ENCODE assay signal across 32 mouse cellular contexts in the genomic region with DNA sequence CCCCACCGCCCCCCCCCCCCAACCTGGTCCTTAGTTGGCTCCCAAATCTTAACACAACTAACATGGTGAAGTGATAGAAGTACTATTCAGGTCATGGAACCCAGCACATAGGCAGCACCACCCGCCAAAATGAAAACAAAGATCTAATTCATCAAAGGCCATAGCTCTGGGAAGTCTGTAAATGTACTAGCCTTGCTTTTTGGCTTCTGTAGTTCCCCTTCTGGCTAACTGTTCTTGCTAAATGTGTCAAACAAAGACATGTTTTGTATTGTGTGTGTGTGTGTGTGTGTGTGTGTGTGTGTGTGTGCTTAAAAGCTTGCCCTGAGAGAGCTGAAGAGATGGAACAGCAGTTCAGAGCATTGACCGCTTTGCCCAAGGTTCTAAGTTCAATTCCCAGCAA. TPM values are rescaled to one million over a fixed set of nuclear protein-coding genes. Genes with fewer than 3 reads are reported as not detected.
DNase-seq lines count a peak whose midpoint lies in the region; ATAC-seq and TF ChIP-seq lines count a peak whose summit lies in the region.
"Had no signal": no experiment of that assay in that cellular context is flagged by ENCODE, and none has a peak within 500 bp of the region (broad histone marks: within the 10 kb centered on the region; RNA-seq: fewer than 3 reads in every experiment).

No protein-coding gene starts in this region.

- no peaks in the 10 kb centered on the region for H3K9me3 ChIP-seq in intestine, embryonic 14.5 days (ENCODE audit: control insufficient read depth, low read length)
- no peaks in the 10 kb centered on the region for H3K9me3 ChIP-seq in intestine, postnatal 0 days (ENCODE audit: control insufficient read depth)
- no peaks in the 10 kb centered on the region for H3K9me3 ChIP-seq in neural tube, embryonic 13.5 days
- H3K9me3 ChIP-seq in hindbrain, embryonic 14.5 days (ENCODE audit: control insufficient read depth, low read length) = no peaks in the 10 kb centered on the region
- H3K9me3 ChIP-seq: embryonic facial prominence, embryonic 15.5 days; forebrain, embryonic 12.5 days; heart, embryonic 12.5 days; hindbrain, embryonic 15.5 days; limb, embryonic 13.5 days; liver, embryonic 12.5 days; megakaryocyte, embryonic 14.5 days had no signal

- TF ChIP-seq CTCF in intestine, postnatal 0 days (IDR thresholded peaks at IDR 0.05; ENCODE audit: low read depth) = no peak

- peaks cover 10% of the 10 kb centered on the region for H3K36me3 ChIP-seq in intestine, embryonic 14.5 days (ENCODE audit: control insufficient read depth, insufficient read depth, low read length)
- H3K36me3 ChIP-seq in intestine, postnatal 0 days (ENCODE audit: control insufficient read depth, insufficient read depth) = no peaks in the 10 kb centered on the region
- peaks cover 11% of the 10 kb centered on the region for H3K36me3 ChIP-seq in neural tube, embryonic 13.5 days
- peaks cover 5% of the 10 kb centered on the region for H3K36me3 ChIP-seq in hindbrain, embryonic 14.5 days (replicated peaks; ENCODE audit: control insufficient read depth, insufficient read depth)

- H3K4me3 ChIP-seq in intestine, embryonic 14.5 days (ENCODE audit: low read depth, low read length) = no peak overlapping the region
- H3K4me3 ChIP-seq in intestine, postnatal 0 days (ENCODE audit: low read depth, low read length) = no peak overlapping the region
- H3K4me3 ChIP-seq in neural tube, embryonic 13.5 days = no peak overlapping the region
- H3K4me3 ChIP-seq in hindbrain, embryonic 14.5 days (replicated peaks; ENCODE audit: low read length) = no peak overlapping the region
- H3K4me3 ChIP-seq: embryonic facial prominence, embryonic 15.5 days; forebrain, embryonic 12.5 days; heart, embryonic 12.5 days; hindbrain, embryonic 15.5 days; limb, embryonic 13.5 days; liver, embryonic 12.5 days; megakaryocyte, embryonic 14.5 days had no signal

- H3K27ac ChIP-seq in intestine, embryonic 14.5 days (ENCODE audit: low read depth) = no peak overlapping the region
- no peak overlapping the region for H3K27ac ChIP-seq in intestine, postnatal 0 days (ENCODE audit: low read depth, low read length)
- 0 out of 2 replicates have a peak overlapping the region, but pooled peaks have one; percentile 71 for H3K27ac ChIP-seq in neural tube, embryonic 13.5 days (replicated peaks)
- no peak overlapping the region for H3K27ac ChIP-seq in hindbrain, embryonic 14.5 days
- H3K27ac ChIP-seq: embryonic facial prominence, embryonic 15.5 days; forebrain, embryonic 12.5 days; hindbrain, embryonic 15.5 days; limb, embryonic 13.5 days; liver, embryonic 12.5 days had no signal

- DNase-seq in intestine, embryonic 14.5 days (ENCODE audit: low spot score) = peak; percentile 36
- DNase-seq in neural tube, embryonic 10.5 days (ENCODE audit: extremely low spot score, low spot score) = no peak
- peak; percentile 80 for DNase-seq in brain, adult 2 months (ENCODE audit: low read depth, low spot score)
- DNase-seq in MN1 (ENCODE audit: low spot score) = no peak
- no peak for DNase-seq in hindbrain, embryonic 14.5 days (ENCODE audit: low spot score)
- DNase-seq: adrenal gland, postnatal 14 days; cerebellum, adult 11-12 months; cerebellum, postnatal 10 days; forebrain, postnatal 0 days; gastrocnemius, postnatal 14 days; kidney, adult 2 months; kidney, postnatal 36 days; lung, adult 18-20 months; lung, postnatal 4 days; midbrain, embryonic 14.5 days; right cerebral cortex, adult 18-20 months; right cerebral cortex, postnatal 4 days; thymus, postnatal 14 days had no signal

- no peak for ATAC-seq in intestine, embryonic 14.5 days (replicated peaks; ENCODE audit: low FRiP score, low TSS enrichment, low read depth)
- ATAC-seq in intestine, postnatal 0 days = no peak
- ATAC-seq in neural tube, embryonic 13.5 days (ENCODE audit: low read depth) = no peak
- no peak for ATAC-seq in hindbrain, embryonic 14.5 days (ENCODE audit: low FRiP score)
- ATAC-seq: forebrain, postnatal 0 days; inflammation-experienced regulatory T-cells, adult 6 months; liver, embryonic 12.5 days; lung, postnatal 0 days; Patski had no signal

- H3K4me2 ChIP-seq in intestine, embryonic 14.5 days (ENCODE audit: low read length) = no peak overlapping the region
- H3K4me2 ChIP-seq in intestine, postnatal 0 days (replicated peaks; ENCODE audit: low read depth) = no peak overlapping the region
- H3K4me2 ChIP-seq in neural tube, embryonic 13.5 days = no peak overlapping the region
- H3K4me2 ChIP-seq in hindbrain, embryonic 14.5 days (replicated peaks) = no peak overlapping the region
- H3K4me2 ChIP-seq: embryonic facial prominence, embryonic 15.5 days; forebrain, embryonic 12.5 days; heart, embryonic 12.5 days; hindbrain, embryonic 15.5 days; limb, embryonic 13.5 days had no signal

- no peak overlapping the region for H3K9ac ChIP-seq in intestine, embryonic 14.5 days (ENCODE audit: low read length)
- H3K9ac ChIP-seq in intestine, postnatal 0 days (ENCODE audit: low read depth, low read length) = no peak overlapping the region
- no peak overlapping the region for H3K9ac ChIP-seq in neural tube, embryonic 13.5 days
- H3K9ac ChIP-seq in hindbrain, embryonic 14.5 days = no peak overlapping the region
- H3K9ac ChIP-seq: embryonic facial prominence, embryonic 15.5 days; forebrain, embryonic 12.5 days; forebrain, postnatal 0 days; heart, embryonic 12.5 days; hindbrain, embryonic 15.5 days; limb, embryonic 13.5 days; liver, embryonic 12.5 days had no signal

- 79% methylated on average over 3 of the region's 3 CpGs for whole genome bisulfite sequencing in intestine, embryonic 14.5 days
- WGBS in intestine, postnatal 0 days = 79% methylated on average over 3 of the region's 3 CpGs
- WGBS in neural tube, embryonic 13.5 days = 60% methylated on average over 3 of the region's 3 CpGs
- 74% methylated on average over 3 of the region's 3 CpGs for WGBS in hindbrain, embryonic 14.5 days

- peaks cover 7% of the 10 kb centered on the region for H3K4me1 ChIP-seq in intestine, embryonic 14.5 days (replicated peaks; ENCODE audit: control insufficient read depth, insufficient read depth, low read length)
- no peaks in the 10 kb centered on the region for H3K4me1 ChIP-seq in intestine, postnatal 0 days (replicated peaks; ENCODE audit: control insufficient read depth, insufficient read depth, low read length)
- peaks cover 49% of the 10 kb centered on the region for H3K4me1 ChIP-seq in neural tube, embryonic 13.5 days (replicated peaks)
- H3K4me1 ChIP-seq in hindbrain, embryonic 14.5 days (replicated peaks; ENCODE audit: control insufficient read depth, insufficient read depth, low read length) = peaks cover 18% of the 10 kb centered on the region

- no peaks in the 10 kb centered on the region for H3K27me3 ChIP-seq in intestine, embryonic 14.5 days (replicated peaks; ENCODE audit: control insufficient read depth, insufficient read depth, low read length)
- no peaks in the 10 kb centered on the region for H3K27me3 ChIP-seq in intestine, postnatal 0 days (replicated peaks; ENCODE audit: control insufficient read depth, insufficient read depth, low read length)
- no peaks in the 10 kb centered on the region for H3K27me3 ChIP-seq in neural tube, embryonic 13.5 days
- H3K27me3 ChIP-seq in hindbrain, embryonic 14.5 days (ENCODE audit: control insufficient read depth, insufficient read depth, low read length) = no peaks in the 10 kb centered on the region
- H3K27me3 ChIP-seq: CH12.LX; embryonic facial prominence, embryonic 15.5 days; forebrain, embryonic 12.5 days; heart, embryonic 12.5 days; hindbrain, embryonic 15.5 days; limb, embryonic 13.5 days; megakaryocyte, embryonic 14.5 days had no signal

RNA-seq across cellular contexts. Expression of a gene that starts 19.6 kb away (rescaled TPM):
- 341 and 386 TPM in 2 replicates for polyA plus RNA-seq in intestine, embryonic 14.5 days (2014; fragmentation: Nextera tagmentation; extraction: Ambion mirVana)
- polyA plus RNA-seq in intestine, postnatal 0 days (2015; fragmentation: Nextera tagmentation; extraction: Ambion mirVana) = 35.6 and 42.1 TPM in 2 replicates
- polyA plus RNA-seq in neural tube, embryonic 13.5 days (2015; fragmentation: Nextera tagmentation; extraction: Ambion mirVana) = 255 and 272 TPM in 2 replicates
- polyA plus RNA-seq in hindbrain, embryonic 14.5 days (2014; fragmentation: Nextera tagmentation; extraction: Ambion mirVana) = 323 and 381 TPM in 2 replicates

RNA-seq across cellular contexts. Expression of a gene that starts 19.8 kb away (rescaled TPM):
- polyA plus RNA-seq in intestine, embryonic 14.5 days (2014; fragmentation: Nextera tagmentation; extraction: Ambion mirVana) = 0.08 and 0.20 TPM in 2 replicates
- polyA plus RNA-seq in intestine, postnatal 0 days (2015; fragmentation: Nextera tagmentation; extraction: Ambion mirVana) = 0.04 TPM in 1 of 2 replicates, not detected in the other
- 0.06 TPM in 1 of 2 replicates, not detected in the other for polyA plus RNA-seq in neural tube, embryonic 13.5 days (2015; fragmentation: Nextera tagmentation; extraction: Ambion mirVana)
- 0.25 and 0.30 TPM in 2 replicates for polyA plus RNA-seq in hindbrain, embryonic 14.5 days (2014; fragmentation: Nextera tagmentation; extraction: Ambion mirVana)
- polyA plus RNA-seq: neural tube, embryonic 11.5 days had no signal

Comparison
In these comparisons a context has a peak if more than half of its experiments do, and no peak if none do; other contexts are left out.
1. DNase-seq: peak in intestine, embryonic 14.5 days (single experiment) and brain, adult 2 months (single experiment); none in neural tube, embryonic 10.5 days (single experiment), MN1 (single experiment) and hindbrain, embryonic 14.5 days (single experiment).